ENCODE assay signal across 9 mouse cellular contexts in genomic region chrX:74084276-74084837, GRCm38 (mm10). TPM values are rescaled to one million over a fixed set of nuclear protein-coding genes. Genes with fewer than 3 reads are reported as not detected.
DNase-seq lines count a peak whose midpoint lies in the region; ATAC-seq and TF ChIP-seq lines count a peak whose summit lies in the region.
"Had no signal": no experiment of that assay in that cellular context is flagged by ENCODE, and none has a peak within 500 bp of the region (broad histone marks: within the 10 kb centered on the region; RNA-seq: fewer than 3 reads in every experiment).

No protein-coding gene starts in this region.

- DNase-seq in embryo, embryonic 11 days = peak; percentile 2
- DNase-seq in embryo, embryonic 9.5 days (ENCODE audit: extremely low spot score) = no peak
- DNase-seq in testis, postnatal 10 days (ENCODE audit: low spot score) = no peak
- no peak for DNase-seq in hindbrain, embryonic 10.5 days (ENCODE audit: low spot score)
- peak; percentile 13 for DNase-seq in liver, postnatal 0 days
- no peak for DNase-seq in ovary, adult 18-20 months (ENCODE audit: low spot score)
- no peak for DNase-seq in natural killer cell, adult 2 months (ENCODE audit: low spot score in 2 of 2)

- 0 out of 2 replicates have a peak, but pooled peaks cover 3% of the 10 kb centered on the region for H3K9me3 ChIP-seq in hindbrain, embryonic 10.5 days
- no peaks in the 10 kb centered on the region for H3K9me3 ChIP-seq in liver, postnatal 0 days (ENCODE audit: low read length)

- ATAC-seq in liver, postnatal 0 days = no peak

- H3K36me3 ChIP-seq in testis, adult 2 months (ENCODE audit: control insufficient read depth, insufficient read depth, low read length) = no peaks in the 10 kb centered on the region
- peaks cover 1% of the 10 kb centered on the region; the same call in 1 of the 2 replicates for H3K36me3 ChIP-seq in hindbrain, embryonic 10.5 days
- no peaks in the 10 kb centered on the region for H3K36me3 ChIP-seq in liver, postnatal 0 days (replicated peaks; ENCODE audit: insufficient read depth, low read length)

- peak overlapping the region; percentile 93 for H3K27ac ChIP-seq in testis, adult 2 months (ENCODE audit: control insufficient read depth, insufficient read depth, low read depth, low read length)
- H3K27ac ChIP-seq in hindbrain, embryonic 10.5 days = peak overlapping the region; percentile 96
- H3K27ac ChIP-seq in liver, postnatal 0 days (ENCODE audit: low read depth) = peak overlapping the region; percentile 95

- 20% methylated on average over 17 of the region's 17 CpGs for WGBS in hindbrain, embryonic 10.5 days
- WGBS in liver, postnatal 0 days (ENCODE audit: insufficient replicate concordance) = 17% methylated on average over 17 of the region's 17 CpGs

- peak overlapping the region; percentile 92 for H3K4me3 ChIP-seq in testis, adult 2 months (ENCODE audit: control insufficient read depth, low read depth, low read length)
- H3K4me3 ChIP-seq in hindbrain, embryonic 10.5 days = peak overlapping the region; percentile 67
- peak overlapping the region; percentile 77 for H3K4me3 ChIP-seq in liver, postnatal 0 days (ENCODE audit: low read depth, low read length)

- no peak for TF ChIP-seq POLR2A in testis, adult 2 months (IDR thresholded peaks at IDR 0.05; ENCODE audit: control insufficient read depth, low read depth, low read length)

- no peak for TF ChIP-seq CTCF in testis, adult 2 months (IDR thresholded peaks at IDR 0.05; ENCODE audit: control insufficient read depth, insufficient read depth, insufficient replicate concordance, low read depth, low read length)
- TF ChIP-seq CTCF in liver, postnatal 0 days (IDR thresholded peaks at IDR 0.05; ENCODE audit: low read depth) = no peak

- H3K4me2 ChIP-seq in liver, postnatal 0 days (ENCODE audit: low read depth, low read length) = peak overlapping the region; percentile 82

- no peaks in the 10 kb centered on the region for H3K4me1 ChIP-seq in testis, adult 2 months (ENCODE audit: control insufficient read depth, insufficient read depth, low read length)
- peaks cover 9% of the 10 kb centered on the region; the same call in 1 of the 2 replicates for H3K4me1 ChIP-seq in hindbrain, embryonic 10.5 days (replicated peaks)
- H3K4me1 ChIP-seq in liver, postnatal 0 days (ENCODE audit: insufficient read depth) = peaks cover 6% of the 10 kb centered on the region; the same call in 1 of the 2 replicates

- no peak for TF ChIP-seq EP300 in liver, postnatal 0 days (IDR thresholded peaks at IDR 0.05; ENCODE audit: low read depth)

- H3K9ac ChIP-seq in liver, postnatal 0 days (replicated peaks) = peak overlapping the region; percentile 78

- no peaks in the 10 kb centered on the region for H3K27me3 ChIP-seq in testis, adult 2 months (ENCODE audit: control insufficient read depth, insufficient read depth, low read length)
- peaks cover 9% of the 10 kb centered on the region; the same call in 1 of the 2 replicates for H3K27me3 ChIP-seq in hindbrain, embryonic 10.5 days (ENCODE audit: insufficient read depth, poor library complexity, severe bottlenecking)
- H3K27me3 ChIP-seq in liver, postnatal 0 days (ENCODE audit: insufficient read depth, low read length) = no peaks in the 10 kb centered on the region

RNA-seq across cellular contexts. Expression of gene Opn1mw, which starts 42.9 kb away (rescaled TPM):
- polyA plus RNA-seq in testis, adult 2 months (2012; rRNA removed) = not detected in 2 replicates
- polyA plus RNA-seq in hindbrain, embryonic 10.5 days (2016; fragmentation: Nextera tagmentation; extraction: Ambion mirVana) = not detected in 2 replicates
- polyA plus RNA-seq in liver, postnatal 0 days (2015; fragmentation: Nextera tagmentation; extraction: Ambion mirVana) = not detected in 2 replicates
- polyA plus RNA-seq: large intestine, adult 2 months had no signal

RNA-seq across cellular contexts. Expression of gene Mecp2, which starts 50.8 kb away (rescaled TPM):
- polyA plus RNA-seq in testis, adult 2 months (2012; rRNA removed) = 0.74 and 0.76 TPM in 2 replicates
- polyA plus RNA-seq in hindbrain, embryonic 10.5 days (2016; fragmentation: Nextera tagmentation; extraction: Ambion mirVana) = 15.3 and 15.4 TPM in 2 replicates
- 4.7 and 5.4 TPM in 2 replicates for polyA plus RNA-seq in liver, postnatal 0 days (2015; fragmentation: Nextera tagmentation; extraction: Ambion mirVana)

Comparison
In these comparisons a context has a peak if more than half of its experiments do, and no peak if none do; other contexts are left out.
1. DNase-seq: peak in embryo, embryonic 11 days (single experiment) and liver, postnatal 0 days (single experiment); none in embryo, embryonic 9.5 days (single experiment), testis, postnatal 10 days (single experiment), hindbrain, embryonic 10.5 days (single experiment), ovary, adult 18-20 months (single experiment) and natural killer cell, adult 2 months (0 of 2).
2. Peak in every context shown above with its lines, with median percentiles within 50 percentile points of each other: H3K27ac ChIP-seq and H3K4me3 ChIP-seq.